Mouse (Mus musculus): ENCODE results near the gene Prkcb. TPM values are rescaled to one million over a fixed set of nuclear protein-coding genes. Genes with fewer than 3 reads are reported as not detected.

Prkcb gene
- total RNA-seq, 2 experiments from 2014 or later = 3.6 to 11.4 TPM

Other genes starting within 250 kb of the Prkcb start
- gene Ubfd1, start 221.6 kb upstream of the Prkcb start, total RNA-seq (2014; fragmentation: Nextera tagmentation) = 37.7 and 39.4 TPM in 2 replicates
- 30.4 and 44.2 TPM in 2 replicates for gene Ubfd1, start 221.6 kb upstream of the Prkcb start, total RNA-seq (2017)
- gene Ears2, start 221.5 kb upstream of the Prkcb start, total RNA-seq (2014; fragmentation: Nextera tagmentation) = 10.0 and 10.3 TPM in 2 replicates
- gene Ears2, start 221.5 kb upstream of the Prkcb start, total RNA-seq (2017) = 7.1 and 8.9 TPM in 2 replicates
- gene Ndufab1, start 186.9 kb upstream of the Prkcb start, total RNA-seq (2014; fragmentation: Nextera tagmentation) = 337 and 365 TPM in 2 replicates
- 59.5 and 174 TPM in 2 replicates for gene Ndufab1, start 186.9 kb upstream of the Prkcb start, total RNA-seq (2017)
- 37.8 and 43.2 TPM in 2 replicates for gene Palb2, start 155.8 kb upstream of the Prkcb start, total RNA-seq (2014; fragmentation: Nextera tagmentation)
- gene Palb2, start 155.8 kb upstream of the Prkcb start, total RNA-seq (2017) = 17.7 and 21.8 TPM in 2 replicates
- 58.6 and 63.0 TPM in 2 replicates for gene Dctn5, start 155.7 kb upstream of the Prkcb start, total RNA-seq (2014; fragmentation: Nextera tagmentation)
- gene Dctn5, start 155.7 kb upstream of the Prkcb start, total RNA-seq (2017) = 60.1 and 69.3 TPM in 2 replicates
- 49.4 and 49.9 TPM in 2 replicates for gene Plk1, start 129.3 kb upstream of the Prkcb start, total RNA-seq (2014; fragmentation: Nextera tagmentation)
- 43.6 and 55.5 TPM in 2 replicates for gene Plk1, start 129.3 kb upstream of the Prkcb start, total RNA-seq (2017)
- not detected in 2 replicates for gene Ern2, start 102.5 kb upstream of the Prkcb start, total RNA-seq (2014; fragmentation: Nextera tagmentation)
- not detected in 2 replicates for gene Ern2, start 102.5 kb upstream of the Prkcb start, total RNA-seq (2017)
- gene Chp2, start 69.3 kb upstream of the Prkcb start, total RNA-seq (2014; fragmentation: Nextera tagmentation) = not detected in 2 replicates
- not detected in 2 replicates for gene Chp2, start 69.3 kb upstream of the Prkcb start, total RNA-seq (2017)